Mouse (Mus musculus) ES-Bruce4 (cell line): ENCODE results near the gene Fra10ac1.

ENCODE experiments used
- CTCF ChIP-seq: IDR thresholded peaks from one replicate; pipeline ENCODE4 v1.8.1; 2011; ENCODE audit warnings: low read depth, low read length
- EP300 ChIP-seq: IDR thresholded peaks from 2 replicates; pipeline ENCODE4 v1.6.1; 2011; ENCODE audit warnings: low read depth, low read length; ENCODE audit not compliant: insufficient read depth
- POLR2A ChIP-seq: IDR thresholded peaks from one replicate; pipeline ENCODE4 v1.8.1; 2011; ENCODE audit warnings: low read length; ENCODE audit not compliant: insufficient read depth

- no peak for TF ChIP-seq CTCF
- TF ChIP-seq POLR2A: no peak
- no peak for TF ChIP-seq EP300
Observed at GRCm38 (mm10) chr19:38249627-38250026, 25.7 kb upstream of the Fra10ac1 start.
